Mouse (Mus musculus) spleen, adult 2 months (tissue): ENCODE measurements around the gene Ccdc88c.

Experiments used
- CTCF ChIP-seq: fragments of 200-500 bp; IDR thresholded peaks from 2 replicates; pipeline ENCODE4 v1.5.1; 2011; ENCODE audit warnings: mild to moderate bottlenecking, inconsistent platforms; ENCODE audit not compliant: insufficient read depth, insufficient read length, insufficient replicate concordance; ENCODE audit errors: extremely low read depth
- POLR2A ChIP-seq: fragments of 200-500 bp; IDR thresholded peaks from 2 replicates; pipeline ENCODE4 v1.6.1; 2011; ENCODE audit warnings: low read depth, low read length, inconsistent platforms

DNA sequence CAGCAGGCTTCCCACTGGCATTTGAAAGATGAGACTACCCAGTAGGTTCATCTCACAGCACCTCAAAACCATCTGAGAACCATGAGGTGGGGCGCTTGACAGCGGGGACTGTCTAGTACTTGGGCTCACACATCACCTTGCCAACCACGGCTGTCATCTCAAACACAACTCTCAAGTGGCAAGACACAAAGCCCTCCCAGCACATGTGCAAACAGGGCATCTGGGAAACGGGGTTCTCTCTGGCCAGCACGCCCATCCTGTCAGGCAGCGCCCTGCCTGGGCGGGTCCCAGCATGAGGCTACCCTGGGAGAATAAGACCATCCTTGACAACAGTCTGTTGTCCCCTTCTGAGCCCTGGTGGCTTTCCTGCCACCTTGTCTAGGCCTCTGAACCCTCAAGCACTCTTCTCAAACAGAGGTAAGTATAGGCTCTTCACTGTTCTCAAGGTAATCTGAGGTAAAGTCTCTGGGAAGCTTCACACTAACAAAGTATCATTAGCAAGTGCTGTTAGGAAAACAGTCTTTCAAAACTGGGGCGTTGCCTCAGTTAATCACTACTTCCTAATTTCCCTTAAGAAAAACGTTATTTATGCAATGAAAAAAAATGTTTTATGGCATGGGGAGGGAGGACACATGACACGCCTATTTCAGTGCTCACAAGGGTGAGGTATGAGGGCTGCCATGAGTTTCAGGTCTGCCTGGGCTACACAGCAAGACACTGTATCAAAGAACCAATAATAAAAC, 43.6 kb downstream of the Ccdc88c start:
- no peak for TF ChIP-seq CTCF
- no peak for TF ChIP-seq POLR2A
